Mouse (Mus musculus): ENCODE results near the gene Igsf3. TPM values are rescaled to one million over a fixed set of nuclear protein-coding genes. Genes with fewer than 3 reads are reported as not detected.

The Igsf3 gene
- polyA plus RNA-seq, 1 experiment from 2014 or later = 35.3 TPM

DNA sequence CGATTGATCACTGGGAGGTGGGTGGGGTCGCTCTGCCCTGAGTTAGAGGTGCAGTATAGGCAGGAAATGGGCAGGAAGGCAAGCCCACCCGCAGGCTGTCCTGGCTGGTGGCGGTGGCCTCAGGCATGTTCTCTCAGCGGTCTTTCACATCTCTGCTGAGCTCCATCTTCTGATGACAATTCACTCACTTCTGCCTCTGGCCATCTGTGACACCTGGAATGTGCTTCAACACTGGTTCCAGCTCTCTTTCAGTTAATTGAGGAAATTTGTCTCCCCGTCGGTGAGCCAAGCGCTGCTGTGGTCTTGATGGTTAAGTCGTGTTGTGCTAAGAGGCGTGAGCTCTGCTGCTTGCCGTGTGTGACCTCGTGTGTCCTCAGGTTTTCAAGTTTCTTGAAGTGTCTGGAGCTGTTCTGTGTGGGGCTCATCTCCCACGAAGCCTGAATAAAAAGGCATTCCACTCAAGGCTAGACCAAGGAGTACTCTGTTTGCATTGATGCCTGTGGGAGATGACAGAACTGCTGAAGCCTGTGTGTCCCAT lies 19.9 kb downstream of the Igsf3 start:
- WGBS = 53% methylated on average over 13 of the region's 13 CpGs
- no peaks in the 10 kb centered on the region for H3K9me3 ChIP-seq (replicated peaks; ENCODE audit: control insufficient read depth, low read length)
- H3K4me3 ChIP-seq (replicated peaks; ENCODE audit: low read length) = no peak overlapping the region
- H3K4me1 ChIP-seq (ENCODE audit: control insufficient read depth, insufficient read depth, low read length) = peaks cover 63% of the 10 kb centered on the region
- H3K27ac ChIP-seq (ENCODE audit: low read length) = no peak overlapping the region
- no peak overlapping the region for H3K9ac ChIP-seq (ENCODE audit: low read length)
- H3K27me3 ChIP-seq (ENCODE audit: control insufficient read depth, insufficient read depth, low read length) = no peaks in the 10 kb centered on the region
- H3K4me2 ChIP-seq (ENCODE audit: low read depth, low read length) = no peak overlapping the region
- no peak for ATAC-seq (ENCODE audit: insufficient read depth, low FRiP score)
- no peaks in the 10 kb centered on the region for H3K36me3 ChIP-seq (ENCODE audit: control insufficient read depth, insufficient read depth, low read length)

DNA sequence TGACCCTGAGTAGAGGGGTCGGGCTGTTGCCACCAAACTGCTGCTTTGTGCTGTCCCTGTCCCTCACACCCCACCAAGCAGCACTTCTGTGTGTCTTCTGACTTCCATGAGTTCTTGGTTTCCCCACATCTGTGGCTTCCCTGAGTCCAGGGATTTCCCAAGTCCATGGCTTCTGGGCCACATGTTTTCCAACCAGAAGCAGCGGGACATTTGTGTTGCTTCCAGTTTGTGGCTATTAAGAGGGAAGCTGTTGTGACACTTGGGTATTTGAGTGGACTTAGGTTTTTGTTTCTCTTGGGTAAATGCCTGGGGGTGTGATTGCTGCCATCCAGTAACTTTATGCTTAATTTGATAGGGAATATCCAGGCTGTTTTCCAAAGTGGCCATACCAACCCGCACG lies 20.5 kb downstream of the Igsf3 start:
- no peak overlapping the region for H3K9ac ChIP-seq (ENCODE audit: low read length)
- no peaks in the 10 kb centered on the region for H3K9me3 ChIP-seq (replicated peaks; ENCODE audit: control insufficient read depth, low read length)
- WGBS = 79% methylated on average over 4 of the region's 4 CpGs
- H3K27ac ChIP-seq (ENCODE audit: low read length) = no peak overlapping the region
- H3K4me3 ChIP-seq (replicated peaks; ENCODE audit: low read length) = no peak overlapping the region
- H3K4me2 ChIP-seq (ENCODE audit: low read depth, low read length) = no peak overlapping the region
- H3K27me3 ChIP-seq (ENCODE audit: control insufficient read depth, insufficient read depth, low read length) = no peaks in the 10 kb centered on the region
- ATAC-seq (ENCODE audit: insufficient read depth, low FRiP score) = no peak
- H3K36me3 ChIP-seq (ENCODE audit: control insufficient read depth, insufficient read depth, low read length) = no peaks in the 10 kb centered on the region
- peaks cover 64% of the 10 kb centered on the region for H3K4me1 ChIP-seq (ENCODE audit: control insufficient read depth, insufficient read depth, low read length)

DNA sequence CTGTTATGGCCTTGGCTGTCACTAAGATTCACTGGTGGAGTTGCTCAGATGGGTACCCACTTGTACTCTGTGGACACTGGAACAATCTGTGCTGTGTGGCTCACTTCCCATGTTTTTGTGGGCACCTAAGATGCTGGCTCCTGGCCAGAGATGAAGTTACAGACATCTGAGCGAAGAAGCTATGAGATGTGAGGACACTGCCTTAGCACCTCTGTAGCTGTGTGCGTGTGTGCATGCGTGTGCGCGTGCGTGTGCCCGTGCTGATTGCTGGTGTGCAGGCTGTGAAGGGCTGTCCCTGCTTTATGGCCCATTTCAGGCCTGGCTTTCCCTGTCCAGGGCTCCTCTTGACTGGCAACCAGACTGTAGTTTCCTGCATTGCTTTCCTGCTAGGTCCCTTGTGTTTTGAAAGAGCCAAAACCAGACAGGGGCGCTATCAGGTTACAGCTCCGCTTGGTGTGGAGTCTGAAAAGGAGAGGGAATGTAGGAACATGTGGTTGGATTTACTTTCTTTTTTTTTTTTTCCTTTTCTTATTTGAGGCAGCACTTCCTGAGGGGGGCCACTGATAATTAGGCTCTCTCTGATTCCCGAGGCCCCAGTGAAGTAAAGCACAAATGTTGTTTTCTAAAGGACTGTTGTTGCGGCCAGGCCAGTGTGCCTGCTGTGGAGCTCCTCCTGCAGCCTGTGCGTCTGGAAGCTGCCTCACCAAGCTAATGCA lies 21.3 kb downstream of the Igsf3 start:
- peak overlapping the region; percentile 41; the same call in 1 of the 2 replicates for H3K9ac ChIP-seq (ENCODE audit: low read length)
- WGBS = 44% methylated on average over 12 of the region's 12 CpGs
- peak; percentile 23; the same call in 1 of the 2 replicates for ATAC-seq (ENCODE audit: insufficient read depth, low FRiP score)
- H3K9me3 ChIP-seq (replicated peaks; ENCODE audit: control insufficient read depth, low read length) = no peaks in the 10 kb centered on the region
- peaks cover 64% of the 10 kb centered on the region for H3K4me1 ChIP-seq (ENCODE audit: control insufficient read depth, insufficient read depth, low read length)
- H3K27me3 ChIP-seq (ENCODE audit: control insufficient read depth, insufficient read depth, low read length) = no peaks in the 10 kb centered on the region
- H3K4me3 ChIP-seq (replicated peaks; ENCODE audit: low read length) = no peak overlapping the region
- no peaks in the 10 kb centered on the region for H3K36me3 ChIP-seq (ENCODE audit: control insufficient read depth, insufficient read depth, low read length)
- peak overlapping the region; percentile 68 for H3K27ac ChIP-seq (ENCODE audit: low read length)
- no peak overlapping the region for H3K4me2 ChIP-seq (ENCODE audit: low read depth, low read length)

DNA sequence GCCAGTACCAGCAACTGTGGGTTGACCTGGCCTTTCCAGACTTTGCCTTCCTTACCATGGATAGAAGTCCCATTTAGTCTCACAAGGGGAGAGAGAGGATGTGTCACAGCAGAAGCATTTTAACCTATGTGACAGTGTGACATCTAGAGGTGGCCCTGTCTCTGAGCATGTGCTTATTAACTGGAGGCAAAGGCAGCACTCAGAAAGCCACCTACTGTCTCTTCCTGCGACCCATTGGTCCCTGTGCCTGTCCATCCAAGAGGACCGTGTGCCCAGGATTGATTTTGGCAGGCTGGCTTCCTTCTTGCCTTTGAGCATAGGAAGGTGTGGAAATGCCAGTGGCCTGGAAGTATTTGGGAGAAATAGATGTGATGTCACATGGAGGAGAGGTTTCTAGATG lies 22.0 kb downstream of the Igsf3 start:
- no peak overlapping the region for H3K4me2 ChIP-seq (ENCODE audit: low read depth, low read length)
- WGBS = 69% methylated on average over 2 of the region's 2 CpGs
- no peak overlapping the region for H3K4me3 ChIP-seq (replicated peaks; ENCODE audit: low read length)
- H3K36me3 ChIP-seq (ENCODE audit: control insufficient read depth, insufficient read depth, low read length) = no peaks in the 10 kb centered on the region
- peak overlapping the region; percentile 68 for H3K27ac ChIP-seq (ENCODE audit: low read length)
- H3K4me1 ChIP-seq (ENCODE audit: control insufficient read depth, insufficient read depth, low read length) = peaks cover 63% of the 10 kb centered on the region
- H3K9ac ChIP-seq (ENCODE audit: low read length) = no peak overlapping the region
- no peaks in the 10 kb centered on the region for H3K9me3 ChIP-seq (replicated peaks; ENCODE audit: control insufficient read depth, low read length)
- no peaks in the 10 kb centered on the region for H3K27me3 ChIP-seq (ENCODE audit: control insufficient read depth, insufficient read depth, low read length)
- no peak for ATAC-seq (ENCODE audit: insufficient read depth, low FRiP score)

DNA sequence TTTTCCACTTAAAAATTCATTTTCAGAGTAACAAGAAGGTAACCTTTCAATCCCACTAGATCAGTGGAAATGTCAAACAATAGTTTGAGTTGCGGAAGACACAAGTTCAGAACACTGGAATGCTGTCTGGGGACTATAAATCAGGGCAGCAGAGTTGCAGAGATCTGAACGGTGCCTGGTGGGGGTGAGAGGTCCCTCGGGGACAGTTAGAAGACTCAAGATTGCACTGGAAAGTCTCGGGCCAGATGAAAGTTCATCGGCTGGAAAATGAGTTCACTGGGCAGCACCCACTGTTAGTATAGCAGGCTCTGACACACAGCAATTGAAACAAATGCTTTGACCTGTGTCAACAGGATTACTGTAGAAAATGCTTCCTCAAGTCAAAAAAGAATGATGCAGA lies 24.6 kb downstream of the Igsf3 start:
- H3K9ac ChIP-seq (ENCODE audit: low read length) = no peak overlapping the region
- no peak overlapping the region for H3K27ac ChIP-seq (ENCODE audit: low read length)
- peaks cover 62% of the 10 kb centered on the region for H3K4me1 ChIP-seq (ENCODE audit: control insufficient read depth, insufficient read depth, low read length)
- ATAC-seq (ENCODE audit: insufficient read depth, low FRiP score) = no peak
- no peak overlapping the region for H3K4me3 ChIP-seq (replicated peaks; ENCODE audit: low read length)
- H3K27me3 ChIP-seq (ENCODE audit: control insufficient read depth, insufficient read depth, low read length) = no peaks in the 10 kb centered on the region
- no peaks in the 10 kb centered on the region for H3K9me3 ChIP-seq (replicated peaks; ENCODE audit: control insufficient read depth, low read length)
- no peak overlapping the region for H3K4me2 ChIP-seq (ENCODE audit: low read depth, low read length)
- WGBS = 34% methylated on average over 5 of the region's 5 CpGs
- H3K36me3 ChIP-seq (ENCODE audit: control insufficient read depth, insufficient read depth, low read length) = no peaks in the 10 kb centered on the region

DNA sequence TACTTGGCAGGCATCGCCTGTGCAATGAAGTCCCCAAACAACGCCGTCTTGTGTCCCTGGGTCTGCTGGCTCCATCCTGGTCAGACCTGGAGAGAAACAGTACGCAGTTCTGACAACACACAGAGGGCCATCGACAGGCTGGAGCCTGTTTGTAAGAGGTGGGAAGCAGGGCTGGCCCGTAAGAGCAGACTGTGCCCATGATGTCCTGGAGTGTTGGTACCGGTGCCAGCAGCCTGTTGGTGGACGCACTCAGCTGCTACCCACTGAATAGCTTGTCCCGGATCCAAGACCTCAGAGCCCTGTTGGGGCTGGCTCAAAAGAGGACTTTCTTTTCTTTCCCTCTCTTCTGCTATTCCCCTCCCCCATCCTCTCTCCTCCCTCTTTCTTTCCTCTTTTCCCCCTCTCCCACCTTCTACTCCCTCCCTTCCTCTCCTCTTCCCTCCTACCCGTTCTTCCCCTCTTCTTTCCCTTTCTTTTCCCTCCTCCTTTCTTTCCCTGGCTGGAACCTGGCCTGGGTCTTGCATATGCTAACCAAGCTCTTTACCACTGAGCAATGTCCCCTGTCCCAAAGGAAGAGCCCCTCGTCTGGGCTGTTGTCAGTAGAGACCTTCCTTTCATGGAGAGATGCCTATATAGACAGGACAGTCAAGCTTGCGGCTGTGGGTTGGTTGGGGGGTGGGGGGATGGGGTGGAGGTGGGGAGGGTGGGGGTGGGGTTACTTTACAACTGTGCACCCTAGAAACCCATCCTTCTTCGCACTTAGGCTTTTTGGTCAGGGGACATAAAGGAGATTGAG lies 27.9 kb downstream of the Igsf3 start:
- H3K27ac ChIP-seq (ENCODE audit: low read length) = peak overlapping the region; percentile 22; the same call in 1 of the 2 replicates
- H3K4me3 ChIP-seq (replicated peaks; ENCODE audit: low read length) = no peak overlapping the region
- H3K9me3 ChIP-seq (replicated peaks; ENCODE audit: control insufficient read depth, low read length) = no peaks in the 10 kb centered on the region
- H3K4me2 ChIP-seq (ENCODE audit: low read depth, low read length) = no peak overlapping the region; the same call in 1 of the 2 replicates
- no peaks in the 10 kb centered on the region for H3K36me3 ChIP-seq (ENCODE audit: control insufficient read depth, insufficient read depth, low read length)
- peaks cover 53% of the 10 kb centered on the region for H3K4me1 ChIP-seq (ENCODE audit: control insufficient read depth, insufficient read depth, low read length)
- ATAC-seq (ENCODE audit: insufficient read depth, low FRiP score) = no peak
- 51% methylated on average over 13 of the region's 13 CpGs for WGBS
- H3K27me3 ChIP-seq (ENCODE audit: control insufficient read depth, insufficient read depth, low read length) = no peaks in the 10 kb centered on the region
- H3K9ac ChIP-seq (ENCODE audit: low read length) = no peak overlapping the region

DNA sequence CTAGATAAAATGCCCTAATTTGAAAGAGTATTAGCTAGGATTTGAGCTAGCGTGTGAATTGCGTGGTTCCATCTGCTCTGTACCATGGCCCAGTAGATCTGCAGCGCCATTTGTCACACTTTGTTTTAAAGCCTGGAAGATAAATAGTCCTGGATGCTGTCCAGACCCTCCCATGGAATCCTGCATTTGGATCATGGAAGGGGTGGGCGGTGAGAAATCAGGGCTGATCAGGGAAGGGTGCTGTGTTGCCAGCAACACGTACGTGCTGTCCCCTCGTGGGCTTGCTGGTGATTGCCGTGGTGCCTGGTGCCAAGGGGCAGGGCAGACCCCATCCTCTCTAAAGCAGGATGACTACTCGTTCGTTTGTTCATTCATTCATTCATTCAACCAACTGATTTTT lies 28.6 kb downstream of the Igsf3 start:
- no peaks in the 10 kb centered on the region for H3K9me3 ChIP-seq (replicated peaks; ENCODE audit: control insufficient read depth, low read length)
- 41% methylated on average over 10 of the region's 10 CpGs for WGBS
- peak overlapping the region; percentile 22; the same call in 1 of the 2 replicates for H3K27ac ChIP-seq (ENCODE audit: low read length)
- H3K4me2 ChIP-seq (ENCODE audit: low read depth, low read length) = no peak overlapping the region
- H3K36me3 ChIP-seq (ENCODE audit: control insufficient read depth, insufficient read depth, low read length) = no peaks in the 10 kb centered on the region
- H3K27me3 ChIP-seq (ENCODE audit: control insufficient read depth, insufficient read depth, low read length) = no peaks in the 10 kb centered on the region
- H3K4me1 ChIP-seq (ENCODE audit: control insufficient read depth, insufficient read depth, low read length) = peaks cover 58% of the 10 kb centered on the region
- peak; percentile 32; the same call in 1 of the 2 replicates for ATAC-seq (ENCODE audit: insufficient read depth, low FRiP score)
- H3K9ac ChIP-seq (ENCODE audit: low read length) = no peak overlapping the region
- no peak overlapping the region for H3K4me3 ChIP-seq (replicated peaks; ENCODE audit: low read length)

DNA sequence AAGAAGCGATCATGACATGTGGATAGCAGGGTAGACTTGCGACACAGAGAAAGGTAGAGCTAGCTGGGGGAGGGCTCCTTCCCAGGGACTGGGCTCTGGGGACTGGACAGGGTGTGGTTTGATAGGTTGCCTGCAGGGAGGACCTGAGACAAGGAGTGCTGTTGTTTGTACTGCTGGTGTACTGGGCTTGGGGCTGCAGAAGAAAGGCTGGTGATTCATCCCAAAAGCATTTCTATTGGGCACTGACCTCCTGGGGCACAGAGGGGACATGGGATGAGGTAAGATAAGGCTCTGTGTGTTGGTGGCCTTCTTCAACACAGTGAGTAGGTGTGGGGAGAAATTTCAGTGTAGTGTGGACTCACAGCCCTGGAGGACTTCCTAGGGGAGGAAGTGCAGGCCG lies 29.2 kb downstream of the Igsf3 start:
- H3K36me3 ChIP-seq (ENCODE audit: control insufficient read depth, insufficient read depth, low read length) = no peaks in the 10 kb centered on the region
- H3K9ac ChIP-seq (ENCODE audit: low read length) = no peak overlapping the region
- no peaks in the 10 kb centered on the region for H3K9me3 ChIP-seq (replicated peaks; ENCODE audit: control insufficient read depth, low read length)
- WGBS = 40% methylated on average over 3 of the region's 3 CpGs
- no peak overlapping the region for H3K4me2 ChIP-seq (ENCODE audit: low read depth, low read length)
- peak; percentile 70 for ATAC-seq (ENCODE audit: insufficient read depth, low FRiP score)
- peaks cover 63% of the 10 kb centered on the region for H3K4me1 ChIP-seq (ENCODE audit: control insufficient read depth, insufficient read depth, low read length)
- no peak overlapping the region for H3K27ac ChIP-seq (ENCODE audit: low read length)
- H3K4me3 ChIP-seq (replicated peaks; ENCODE audit: low read length) = no peak overlapping the region
- no peaks in the 10 kb centered on the region for H3K27me3 ChIP-seq (ENCODE audit: control insufficient read depth, insufficient read depth, low read length)

DNA sequence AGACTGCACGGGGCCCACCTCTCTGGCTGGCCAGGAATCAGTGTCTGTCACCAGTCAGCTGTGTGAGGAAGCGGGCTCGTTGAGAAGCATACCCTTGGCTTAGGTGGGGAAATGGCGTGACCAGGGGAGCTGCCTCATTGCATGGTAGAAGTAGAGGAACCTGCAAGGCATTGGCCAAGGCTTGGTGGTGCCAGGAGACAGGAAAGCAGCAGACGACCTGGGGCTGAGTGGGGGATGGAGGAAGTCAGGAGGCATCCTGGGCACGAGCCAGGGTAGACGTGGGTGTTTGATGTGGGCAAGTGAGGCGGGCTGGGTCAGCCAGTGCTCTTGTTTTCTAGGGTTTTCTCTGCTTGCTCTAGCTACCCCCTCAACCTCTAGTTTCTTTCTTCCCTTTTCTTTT lies 30.7 kb downstream of the Igsf3 start:
- H3K9me3 ChIP-seq (replicated peaks; ENCODE audit: control insufficient read depth, low read length) = no peaks in the 10 kb centered on the region
- no peak overlapping the region for H3K4me2 ChIP-seq (ENCODE audit: low read depth, low read length)
- no peak for ATAC-seq (ENCODE audit: insufficient read depth, low FRiP score)
- H3K27ac ChIP-seq (ENCODE audit: low read length) = no peak overlapping the region
- no peaks in the 10 kb centered on the region for H3K36me3 ChIP-seq (ENCODE audit: control insufficient read depth, insufficient read depth, low read length)
- H3K27me3 ChIP-seq (ENCODE audit: control insufficient read depth, insufficient read depth, low read length) = no peaks in the 10 kb centered on the region
- 66% methylated on average over 8 of the region's 8 CpGs for WGBS
- no peak overlapping the region for H3K4me3 ChIP-seq (replicated peaks; ENCODE audit: low read length)
- H3K4me1 ChIP-seq (ENCODE audit: control insufficient read depth, insufficient read depth, low read length) = peaks cover 66% of the 10 kb centered on the region
- no peak overlapping the region for H3K9ac ChIP-seq (ENCODE audit: low read length)
